Mouse (Mus musculus) heart, postnatal 25 days (tissue): ENCODE data around the gene Ybx1. TPM values are rescaled to one million over a fixed set of nuclear protein-coding genes. Genes with fewer than 3 reads are reported as not detected.
A peak's percentile ranks its signal among the peaks of the same experiment; 100 is the strongest.

Experiments
- DNase-seq: peaks from one replicate; pipeline ENCODE4 v3.0.0; 2022; ENCODE audit warnings: low spot score
- intact Hi-C: fragments of 180-260 bp; cut with DNase I; formaldehyde crosslinking; loops from one replicate; pipeline ENCODE4 v1.15.1; 2025
- total RNA-seq, 2 experiments: library from RNA; stranded (reverse); gene quantifications; 2 replicates each; pipeline ENCODE4 v1.2.3; 2021

The Ybx1 gene
- total RNA-seq: 100 to 1,000 TPM; 786 to 800 TPM

GRCm38 (mm10) chr4:119294415-119295133 lies at the start of gene Ybx1:
Gene Ybx1 (minus strand): TSS chr4:119294604.
- intact Hi-C loops: loop anchor here (1.0 to 5.0 kb wide), 2 partner anchors 26 to 128 kb away; partner anchors contain the start of genes Ppcs, Ppih and Zmynd12
- peak; percentile 99 for DNase-seq

GRCm38 (mm10) chr4:119338861-119339361 lies 44.5 kb upstream of the Ybx1 start:
- intact Hi-C loops: loop anchor here (2.0 kb wide), 1 partner anchor 92 kb away; no protein-coding TSS in a partner anchor
- no peak for DNase-seq

- no peak for DNase-seq
- intact Hi-C loops: loop anchor here (2.0 kb wide), 1 partner anchor 92 kb away; no protein-coding TSS in a partner anchor
Measured at GRCm38 (mm10) chr4:119338422-119338821, 44.0 kb upstream of the Ybx1 start.

- DNase-seq: no peak
- intact Hi-C loops: no loop called here
Measured at GRCm38 (mm10) chr4:119333487-119333886, 39.1 kb upstream of the Ybx1 start.

GRCm38 (mm10) chr4:119320896-119321550 lies 26.6 kb upstream of the Ybx1 start:
- no peak for DNase-seq
- intact Hi-C loops: loop anchor here (1.0 to 10.0 kb wide), 4 partner anchors 27 to 214 kb away; partner anchors contain the start of genes Foxj3, Frg2f1, Ppcs and Ybx1

GRCm38 (mm10) chr4:119320131-119320830 lies 25.9 kb upstream of the Ybx1 start, which contains the start of gene Ppih:
Gene Ppih (minus strand): TSS chr4:119320546.
- intact Hi-C loops: loop anchor here (1.0 to 10.0 kb wide), 4 partner anchors 26 to 215 kb away; partner anchors contain the start of genes Foxj3, Frg2f1, Ppcs and Ybx1
- peak; percentile 91 for DNase-seq

- intact Hi-C loops: no loop called here
- no peak for DNase-seq
Measured at GRCm38 (mm10) chr4:119313756-119314155, 19.4 kb upstream of the Ybx1 start.

- intact Hi-C loops: no loop called here
- no peak for DNase-seq
Measured at GRCm38 (mm10) chr4:119305418-119305817, 11.0 kb upstream of the Ybx1 start.

- no peak for DNase-seq
- intact Hi-C loops: no loop called here
Measured at GRCm38 (mm10) chr4:119303291-119303690, 8.9 kb upstream of the Ybx1 start.

- intact Hi-C loops: loop anchor here (2.0 kb wide), 1 partner anchor 17 kb away; no protein-coding TSS in a partner anchor
Measured at GRCm38 (mm10) chr4:119301777-119302176, 7.4 kb upstream of the Ybx1 start.

GRCm38 (mm10) chr4:119300761-119301160 lies 6.4 kb upstream of the Ybx1 start:
- DNase-seq: no peak
- intact Hi-C loops: loop anchor here (2.0 kb wide), 1 partner anchor 18 kb away; no protein-coding TSS in a partner anchor

More at GRCm38 (mm10) chr4:119301777-119302176, 7.4 kb upstream of the Ybx1 start:
- DNase-seq: no peak

GRCm38 (mm10) chr4:119297361-119297760 lies 3.0 kb upstream of the Ybx1 start:
- intact Hi-C loops: loop anchor here (5.0 kb wide), 1 partner anchor 125 kb away; the partner anchor contains the start of genes Ppcs and Zmynd12
- no peak for DNase-seq

- no peak for DNase-seq
- intact Hi-C loops: loop anchor here (5.0 kb wide), 1 partner anchor 127 kb away; the partner anchor contains the start of genes Ppcs and Zmynd12
Measured at GRCm38 (mm10) chr4:119295134-119295453, 690 bp upstream of the Ybx1 start.

GRCm38 (mm10) chr4:119293574-119294258 lies 688 bp downstream of the Ybx1 start:
- no peak for DNase-seq
- intact Hi-C loops: loop anchor here (1.0 kb wide), 1 partner anchor 27 kb away; the partner anchor contains the start of gene Ppih

- intact Hi-C loops: no loop called here
- DNase-seq: peak; percentile 20
Measured at GRCm38 (mm10) chr4:119292771-119293573, 1.4 kb downstream of the Ybx1 start.

GRCm38 (mm10) chr4:119291921-119292320 lies 2.5 kb downstream of the Ybx1 start:
- intact Hi-C loops: no loop called here
- DNase-seq: no peak

- intact Hi-C loops: no loop called here
- DNase-seq: no peak
Measured at GRCm38 (mm10) chr4:119285336-119285735, 9.1 kb downstream of the Ybx1 start.

- DNase-seq: no peak
- intact Hi-C loops: loop anchor here (5.0 kb wide), 1 partner anchor 37 kb away; the partner anchor contains the start of gene Ppih
Measured at GRCm38 (mm10) chr4:119284861-119285260, 9.5 kb downstream of the Ybx1 start.
